8 mouse cellular contexts compared by ENCODE assay signal in genomic region chr5:120440733-120441132, GRCm38 (mm10). TPM values are rescaled to one million over a fixed set of nuclear protein-coding genes. Genes with fewer than 3 reads are reported as not detected.
DNase-seq lines count a peak whose midpoint lies in the region; ATAC-seq and TF ChIP-seq lines count a peak whose summit lies in the region.

No protein-coding gene starts in this region.

- 4% methylated on average over 12 of the region's 14 CpGs for WGBS in hindbrain, embryonic 16.5 days

- ATAC-seq in hindbrain, embryonic 16.5 days, result peak; percentile 72
- peak; percentile 64 for ATAC-seq in megakaryocyte, adult 5-6 weeks (ENCODE audit: poor library complexity, severe bottlenecking)

- H3K9ac ChIP-seq in hindbrain, embryonic 16.5 days (ENCODE audit: low read depth, low read length), result no peak overlapping the region

- H3K27me3 ChIP-seq in hindbrain, embryonic 16.5 days (replicated peaks; ENCODE audit: control insufficient read depth, insufficient read depth, low read length), result peaks cover 15% of the 10 kb centered on the region

- peaks cover 16% of the 10 kb centered on the region for H3K4me1 ChIP-seq in hindbrain, embryonic 16.5 days (ENCODE audit: control insufficient read depth, insufficient read depth, low read depth, low read length)

- H3K4me2 ChIP-seq in hindbrain, embryonic 16.5 days (ENCODE audit: low read length), result peak overlapping the region; percentile 68

- intact Hi-C loops in gastrocnemius, adult 2 months (cut with DNase I), result loop anchor here (2.0 kb wide), 2 partner anchors 230 to 294 kb away; no protein-coding TSS in a partner anchor
- intact Hi-C loops in left cerebral cortex, adult 2 months (cut with DNase I), result loop anchor here (2.0 to 10.0 kb wide), 3 partner anchors 188 to 1666 kb away; no protein-coding TSS in a partner anchor

- DNase-seq in T-cell, adult 2 months (ENCODE audit: low spot score), result peak; percentile 67
- peak; percentile 93 to 98 for DNase-seq in cerebellum, postnatal 4 days (ENCODE audit: low spot score in 2 of 2)
- DNase-seq in gastrocnemius, adult 2 months, result peak; percentile 90
- peak; percentile 85 to 92 for DNase-seq in left cerebral cortex, adult 2 months (ENCODE audit: extremely low spot score in 1 of 2, low spot score in 2 of 2)
- peak; percentile 81 to 93 for DNase-seq in right cerebral cortex, postnatal 10 days (ENCODE audit: low spot score in 2 of 2)
- peak; percentile 93 for DNase-seq in urinary bladder, postnatal 14 days (ENCODE audit: low spot score)

- peak; percentile 86 for TF ChIP-seq CTCF in gastrocnemius, adult 2 months (IDR thresholded peaks at IDR 0.05)
- peak; percentile 79 for TF ChIP-seq CTCF in left cerebral cortex, adult 2 months (IDR thresholded peaks at IDR 0.05)

- H3K4me3 ChIP-seq in gastrocnemius, adult 2 months, result peak overlapping the region; percentile 69
- peak overlapping the region; percentile 33 for H3K4me3 ChIP-seq in hindbrain, embryonic 16.5 days (ENCODE audit: low read length)
- no peak overlapping the region for H3K4me3 ChIP-seq in left cerebral cortex, adult 2 months

- no peaks in the 10 kb centered on the region for H3K9me3 ChIP-seq in hindbrain, embryonic 16.5 days (ENCODE audit: control insufficient read depth, low read length)

- no peaks in the 10 kb centered on the region for H3K36me3 ChIP-seq in hindbrain, embryonic 16.5 days (ENCODE audit: control insufficient read depth, insufficient read depth, low read length)

- H3K27ac ChIP-seq in gastrocnemius, adult 2 months, result no peak overlapping the region
- peak overlapping the region; percentile 86 for H3K27ac ChIP-seq in hindbrain, embryonic 16.5 days (ENCODE audit: low read depth, low read length)
- H3K27ac ChIP-seq in left cerebral cortex, adult 2 months, result no peak overlapping the region

RNA-seq across cellular contexts. Expression of gene Lhx5, which starts 9.2 kb away (rescaled TPM):
- not detected for total RNA-seq in gastrocnemius, adult 2 months (2021)
- 20.1 and 24.3 TPM in 2 replicates for polyA plus RNA-seq in hindbrain, embryonic 16.5 days (2015; fragmentation: Nextera tagmentation; extraction: Ambion mirVana)
- total RNA-seq in left cerebral cortex, adult 2 months (2021), result not detected
- total RNA-seq in megakaryocyte, adult 5-6 weeks (2015), result not detected in 2 replicates
- not detected in 2 replicates for total RNA-seq in megakaryocyte, adult 5-6 weeks (2017)

RNA-seq across cellular contexts. Expression of gene Sdsl, which starts 31.9 kb away (rescaled TPM):
- total RNA-seq in gastrocnemius, adult 2 months (2021), result 1 to 10 TPM in 1 of 2 experiments, under 1 TPM in 1; 0.41 to 1.1 TPM
- 8.1 and 9.4 TPM in 2 replicates for polyA plus RNA-seq in hindbrain, embryonic 16.5 days (2015; fragmentation: Nextera tagmentation; extraction: Ambion mirVana)
- 1 to 10 TPM; 5.3 to 7.4 TPM for total RNA-seq in left cerebral cortex, adult 2 months (2021)
- 0.49 TPM in 1 of 2 replicates, not detected in the other for total RNA-seq in megakaryocyte, adult 5-6 weeks (2015)
- 0.55 and 0.61 TPM in 2 replicates for total RNA-seq in megakaryocyte, adult 5-6 weeks (2017)

RNA-seq across cellular contexts. Expression of gene Sds, which starts 35.6 kb away (rescaled TPM):
- under 1 TPM; 0.26 to 0.70 TPM for total RNA-seq in gastrocnemius, adult 2 months (2021)
- polyA plus RNA-seq in hindbrain, embryonic 16.5 days (2015; fragmentation: Nextera tagmentation; extraction: Ambion mirVana), result 0.40 and 0.80 TPM in 2 replicates
- under 1 TPM in 1 of 2 experiments, not detected in 1; 0.61 TPM for total RNA-seq in left cerebral cortex, adult 2 months (2021)
- total RNA-seq in megakaryocyte, adult 5-6 weeks (2015), result not detected in 2 replicates
- not detected in 2 replicates for total RNA-seq in megakaryocyte, adult 5-6 weeks (2017)
